Mouse (Mus musculus) retina, postnatal 1 day (tissue): ENCODE measurements around the gene Gm17720.

ENCODE experiments used
- DNase-seq: peaks from one replicate; pipeline ENCODE4 v3.0.0-alpha.2; 2012

The Gm17720 gene

GRCm38 (mm10) chr8:110102653-110103052 lies at the start of gene Gm17720:
Gene Gm17720, minus strand, starts transcription at chr8:110102753.
- DNase-seq, result no peak

GRCm38 (mm10) chr8:110145538-110145937 lies 43.0 kb upstream of the Gm17720 start:
- DNase-seq, result peak; percentile 84

GRCm38 (mm10) chr8:110140770-110141169 lies 38.2 kb upstream of the Gm17720 start:
- DNase-seq, result no peak

- no peak for DNase-seq
Measured at GRCm38 (mm10) chr8:110140156-110140555, 37.6 kb upstream of the Gm17720 start.

GRCm38 (mm10) chr8:110135515-110135914 lies 33.0 kb upstream of the Gm17720 start:
- DNase-seq, result peak; percentile 7

GRCm38 (mm10) chr8:110134236-110134635 lies 31.7 kb upstream of the Gm17720 start:
- no peak for DNase-seq

- DNase-seq, result peak; percentile 88
Measured at GRCm38 (mm10) chr8:110130537-110130936, 28.0 kb upstream of the Gm17720 start.

- peak; percentile 58 for DNase-seq
Measured at GRCm38 (mm10) chr8:110119715-110120114, 17.2 kb upstream of the Gm17720 start.

GRCm38 (mm10) chr8:110101676-110102075 lies 877 bp downstream of the Gm17720 start:
- no peak for DNase-seq

- no peak for DNase-seq
Measured at GRCm38 (mm10) chr8:110100907-110101306, 1.6 kb downstream of the Gm17720 start, which contains the start of gene Gm21964. Gene Gm21964, plus strand, starts transcription at chr8:110101207.

GRCm38 (mm10) chr8:110091869-110092268 lies 10.7 kb downstream of the Gm17720 start:
- no peak for DNase-seq

- DNase-seq, result peak; percentile 11
Measured at GRCm38 (mm10) chr8:110082416-110083105, 20.0 kb downstream of the Gm17720 start.

GRCm38 (mm10) chr8:110079282-110080221 lies 23.0 kb downstream of the Gm17720 start, which contains the start of gene Zfp612:
Gene Zfp612, plus strand, starts transcription at chr8:110079746.
- peak; percentile 81 for DNase-seq

- DNase-seq, result no peak
Measured at GRCm38 (mm10) chr8:110074496-110074895, 28.1 kb downstream of the Gm17720 start.

- peak; percentile 80 for DNase-seq
Measured at GRCm38 (mm10) chr8:110071600-110071999, 31.0 kb downstream of the Gm17720 start.

GRCm38 (mm10) chr8:110069706-110070105 lies 32.8 kb downstream of the Gm17720 start:
- no peak for DNase-seq

- no peak for DNase-seq
Measured at GRCm38 (mm10) chr8:110065676-110066075, 36.9 kb downstream of the Gm17720 start.

- DNase-seq, result no peak
Measured at GRCm38 (mm10) chr8:110064606-110065365, 37.8 kb downstream of the Gm17720 start.

- DNase-seq, result no peak
Measured at GRCm38 (mm10) chr8:110064161-110064560, 38.4 kb downstream of the Gm17720 start.

- DNase-seq, result no peak
Measured at GRCm38 (mm10) chr8:110058207-110058606, 44.3 kb downstream of the Gm17720 start.

- no peak for DNase-seq
Measured at GRCm38 (mm10) chr8:110051208-110051607, 51.3 kb downstream of the Gm17720 start.

- no peak for DNase-seq
Measured at GRCm38 (mm10) chr8:110040509-110040908, 62.0 kb downstream of the Gm17720 start.

- no peak for DNase-seq
Measured at GRCm38 (mm10) chr8:110039659-110040058, 62.9 kb downstream of the Gm17720 start, which contains the start of gene Chst4. Gene Chst4, minus strand, starts transcription at chr8:110039740.
